Mouse (Mus musculus) retina, embryonic 14.5 days (tissue): ENCODE measurements at regions not wholly inside any gene's neighbourhood (a gene's known extent, or its start where the extent isn't known, plus 50 kb on each side); places are given as distances from the start of the nearest gene placed in this dataset.

ENCODE experiments used
- DNase-seq: peaks from one replicate; pipeline ENCODE4 v3.0.0-alpha.2; 2015; ENCODE audit warnings: low spot score

DNA sequence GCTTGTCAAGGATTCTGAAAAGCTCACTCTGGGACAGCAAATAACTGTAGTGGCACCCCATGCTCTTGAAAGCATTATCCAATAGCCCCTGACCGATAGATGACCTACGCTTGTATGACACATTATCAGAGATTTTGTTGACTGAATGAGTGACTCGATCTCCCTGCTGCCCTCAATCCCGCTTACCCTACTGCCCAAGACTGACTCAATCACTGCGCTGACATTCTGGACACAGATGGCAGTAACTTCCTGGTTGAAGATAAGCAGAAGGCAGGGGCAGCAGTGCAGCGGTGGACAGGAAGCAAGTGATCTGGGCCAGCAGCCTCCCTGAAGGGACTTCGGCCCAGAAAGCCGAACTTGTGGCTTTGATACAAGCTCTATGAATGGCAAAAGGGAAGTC lies 248.7 kb upstream of the Tpk1 start:
- DNase-seq = no peak

DNA sequence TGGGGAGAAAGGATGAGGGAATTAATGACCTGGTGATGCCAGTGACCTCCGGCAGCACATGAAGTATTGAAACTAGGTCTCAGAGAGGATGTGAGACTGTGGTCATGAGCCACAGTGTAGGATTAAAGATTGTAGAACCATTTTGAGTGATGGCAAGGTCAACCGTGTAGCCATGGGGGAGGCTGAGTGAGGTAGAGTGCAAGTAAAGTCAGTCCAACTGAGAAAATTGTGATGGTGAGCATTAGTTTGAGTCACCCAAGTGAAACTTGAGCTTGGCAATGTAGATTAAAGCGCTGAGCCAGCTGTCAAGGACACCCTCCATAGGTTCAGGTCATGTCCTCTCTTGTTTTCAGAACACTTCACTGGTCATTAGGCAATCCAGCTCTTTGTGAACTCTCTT lies 219.9 kb upstream of the Tpk1 start:
- DNase-seq = no peak

DNA sequence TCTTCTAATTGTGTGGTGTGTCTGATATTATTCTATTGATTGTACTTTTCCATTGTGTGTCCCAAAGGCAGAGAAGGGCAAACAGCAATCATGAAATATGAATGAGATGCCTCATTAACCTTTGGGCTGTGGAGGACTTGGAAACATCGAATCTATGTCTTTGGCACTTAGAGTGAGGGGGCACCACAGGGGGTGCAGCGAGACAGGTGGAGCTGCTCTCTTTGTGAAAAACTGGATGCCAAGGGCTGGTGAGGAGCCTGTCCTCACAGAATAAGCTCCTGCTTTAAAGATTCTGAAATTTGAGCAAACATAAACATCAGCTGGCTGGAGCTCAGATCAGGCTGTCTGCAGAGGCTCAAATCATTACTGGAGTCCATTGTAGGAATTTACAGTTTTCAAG lies 210.6 kb upstream of the Tpk1 start:
- peak; percentile 4 for DNase-seq

DNA sequence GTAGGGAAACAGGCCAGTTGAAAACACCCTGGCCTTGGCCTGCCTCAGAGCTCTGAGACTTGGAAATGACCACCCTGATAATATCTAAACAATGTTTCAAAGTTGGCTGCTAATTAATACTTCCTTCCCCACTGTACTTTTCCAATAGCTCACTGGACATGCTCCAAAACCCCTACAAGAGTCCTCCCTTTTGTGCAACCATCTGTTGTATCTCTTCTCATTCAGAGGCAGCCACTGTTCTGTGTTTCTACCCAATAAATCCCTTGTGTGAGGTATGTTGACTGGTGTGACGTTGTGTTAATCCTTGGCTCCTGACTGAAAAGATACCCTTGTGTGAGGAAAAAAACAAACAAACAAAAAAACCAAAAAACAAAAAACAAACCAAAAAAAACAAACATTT lies 193.3 kb upstream of the Tpk1 start:
- DNase-seq = no peak

DNA sequence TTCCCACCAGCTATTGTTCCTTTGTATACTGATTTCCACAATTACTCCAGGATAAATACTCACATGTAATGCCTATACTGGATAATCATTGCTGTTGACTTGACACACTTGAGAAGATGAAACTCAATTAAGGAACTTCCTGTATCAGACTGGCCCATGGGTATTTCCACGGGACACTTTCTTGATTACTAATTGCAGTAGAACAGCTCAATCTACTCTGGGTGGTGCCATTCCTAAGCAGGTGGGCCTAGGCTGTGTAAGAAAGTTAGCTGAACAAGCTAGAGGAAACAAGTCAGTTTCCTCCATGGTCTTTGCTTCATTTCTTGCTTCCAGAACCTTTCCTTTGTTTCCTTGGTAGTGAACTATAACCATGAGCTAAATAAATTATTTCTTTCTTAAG lies 191.0 kb upstream of the Tpk1 start:
- DNase-seq = no peak

DNA sequence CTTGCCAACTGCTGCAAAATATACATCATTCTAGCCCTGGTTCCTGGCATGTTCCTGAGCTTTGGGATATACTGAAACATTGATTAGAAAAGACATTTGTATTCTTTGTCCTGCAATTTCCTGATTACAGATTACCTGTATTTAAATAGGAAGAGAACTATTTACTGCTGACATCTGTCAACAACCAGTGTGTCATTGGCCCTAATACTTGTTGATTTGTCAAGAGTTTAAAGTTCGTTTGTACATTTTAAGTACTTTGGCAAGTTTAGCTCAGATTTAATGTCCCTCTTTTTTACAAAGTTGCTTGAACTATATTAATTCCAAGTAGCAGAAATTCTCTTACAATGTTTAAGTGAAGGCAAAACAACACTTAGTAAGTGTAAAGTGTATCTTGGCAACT lies 187.4 kb upstream of the Tpk1 start:
- no peak for DNase-seq

DNA sequence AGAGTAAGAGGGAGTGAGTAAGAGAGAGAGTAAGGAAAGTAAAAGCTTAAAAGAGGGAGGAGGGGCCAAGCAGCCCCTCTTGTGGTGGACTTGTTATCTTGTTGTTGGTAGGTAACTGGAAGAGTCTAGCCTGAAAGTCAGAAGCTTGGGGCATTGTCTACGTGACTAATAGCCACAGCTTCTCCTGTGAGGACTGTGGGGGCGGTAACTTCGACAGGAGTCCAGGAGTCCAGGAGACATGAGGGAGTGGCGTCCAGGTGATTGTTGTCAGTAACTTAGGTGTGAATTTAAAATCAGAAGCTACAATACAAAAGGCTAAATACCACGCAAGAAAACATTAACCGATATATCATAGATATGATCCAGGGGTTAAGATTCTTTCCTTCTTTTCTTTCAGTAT lies 185.2 kb upstream of the Tpk1 start:
- DNase-seq = no peak

DNA sequence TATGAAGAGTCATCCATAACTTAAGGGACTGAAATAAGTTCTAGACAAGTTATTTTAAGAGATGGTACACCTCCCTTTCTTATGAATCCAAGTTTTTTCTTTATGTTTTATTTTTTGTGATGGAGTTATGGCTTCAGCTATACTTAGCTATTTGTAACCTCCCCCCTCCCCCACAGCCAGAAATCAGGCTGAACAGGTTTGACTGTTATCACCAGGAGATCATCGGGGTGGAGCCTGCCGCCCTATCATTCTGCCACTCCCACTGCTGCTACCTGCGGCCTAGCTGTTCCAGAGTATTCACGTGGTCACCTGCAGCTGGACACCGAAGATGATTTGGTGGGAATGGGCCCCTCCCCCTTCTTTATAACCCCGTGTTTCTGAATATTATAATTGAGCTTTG lies 172.9 kb upstream of the Tpk1 start:
- DNase-seq = no peak

DNA sequence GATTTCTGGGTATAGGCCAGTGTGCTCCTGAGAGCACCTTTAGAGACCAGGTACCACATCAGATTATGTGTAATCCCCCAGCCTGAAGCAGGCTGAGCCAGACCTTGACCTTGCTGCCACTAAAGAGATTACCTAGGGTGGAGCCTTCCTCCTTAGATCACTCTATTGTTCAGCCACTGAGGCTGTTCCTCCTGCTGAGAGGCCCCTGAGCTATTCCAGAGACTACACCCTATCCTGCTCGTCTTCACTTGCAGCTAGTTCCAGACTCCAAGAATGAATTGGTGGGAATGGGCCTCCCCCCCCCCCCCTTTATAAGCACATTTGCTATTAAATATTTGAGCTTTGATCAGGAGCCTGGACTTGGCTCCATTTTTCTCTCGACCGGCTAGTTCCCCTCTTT lies 163.8 kb upstream of the Tpk1 start:
- no peak for DNase-seq
